Mouse (Mus musculus): ENCODE measurements around the gene Caps2. TPM values are rescaled to one million over a fixed set of nuclear protein-coding genes. Genes with fewer than 3 reads are reported as not detected.

The Caps2 gene
- polyA plus RNA-seq, 1 experiment from 2014 or later, result 0.11 TPM

Other genes starting within 250 kb of the Caps2 start
- gene Krr1, start 191.0 kb upstream of the Caps2 start, polyA plus RNA-seq (2015; fragmentation: Nextera tagmentation; extraction: Ambion mirVana), result 32.3 and 35.7 TPM in 2 replicates
- gene Glipr1, start 161.0 kb upstream of the Caps2 start, polyA plus RNA-seq (2015; fragmentation: Nextera tagmentation; extraction: Ambion mirVana), result 13.5 and 14.6 TPM in 2 replicates
- gene Glipr1l1, start 103.4 kb upstream of the Caps2 start, polyA plus RNA-seq (2015; fragmentation: Nextera tagmentation; extraction: Ambion mirVana), result not detected in 2 replicates
- gene Glipr1l2, start 80.3 kb upstream of the Caps2 start, polyA plus RNA-seq (2015; fragmentation: Nextera tagmentation; extraction: Ambion mirVana), result not detected in 2 replicates
- not detected in 2 replicates for gene Glipr1l3, start 3.3 kb upstream of the Caps2 start, polyA plus RNA-seq (2015; fragmentation: Nextera tagmentation; extraction: Ambion mirVana)
- gene Kcnc2, start 107.5 kb downstream of the Caps2 start, polyA plus RNA-seq (2015; fragmentation: Nextera tagmentation; extraction: Ambion mirVana), result 0.28 and 0.80 TPM in 2 replicates

Measured in intestine, embryonic 16.5 days (tissue).